Mouse (Mus musculus) neural tube, embryonic 15.5 days (tissue): ENCODE results near the gene Gm5294. TPM values are rescaled to one million over a fixed set of nuclear protein-coding genes. Genes with fewer than 3 reads are reported as not detected.

Experiments used
- ATAC-seq: fragments of 200-750 bp; cut with Nextera tagmentation; 2 replicates; pipeline ENCODE4 v1.8.0; 2017; ENCODE audit warnings: mild to moderate bottlenecking, moderate TSS enrichment, moderate library complexity; ENCODE audit not compliant: low FRiP score
- H3K27ac ChIP-seq: fragments of 300-500 bp; sonication (generic); replicated peaks from 2 replicates; pipeline ENCODE4 v1.5.1; 2015; ENCODE audit warnings: mild to moderate bottlenecking, inconsistent platforms
- H3K27me3 ChIP-seq: fragments of 300-500 bp; sonication (generic); replicated peaks from 2 replicates; pipeline ENCODE4 v1.6.1; 2015; ENCODE audit warnings: inconsistent platforms
- H3K36me3 ChIP-seq: fragments of 300-500 bp; sonication (generic); 2 replicates; pipeline ENCODE4 v1.6.1; 2015; ENCODE audit warnings: inconsistent platforms
- H3K4me1 ChIP-seq: fragments of 300-500 bp; sonication (generic); 2 replicates; pipeline ENCODE4 v1.6.1; 2015; ENCODE audit warnings: inconsistent platforms
- H3K4me2 ChIP-seq: fragments of 300-500 bp; sonication (generic); 2 replicates; pipeline ENCODE4 v1.6.1; 2015; ENCODE audit warnings: inconsistent platforms, mild to moderate bottlenecking, moderate library complexity
- H3K4me3 ChIP-seq: fragments of 300-500 bp; sonication (generic); replicated peaks from 2 replicates; pipeline ENCODE4 v1.5.1; 2015; ENCODE audit warnings: mild to moderate bottlenecking, inconsistent platforms
- H3K9ac ChIP-seq: fragments of 300-500 bp; sonication (generic); replicated peaks from 2 replicates; pipeline ENCODE4 v1.6.1; 2015; ENCODE audit warnings: mild to moderate bottlenecking, inconsistent platforms
- H3K9me3 ChIP-seq: fragments of 300-500 bp; sonication (generic); replicated peaks from 2 replicates; pipeline ENCODE4 v1.6.1; 2016; ENCODE audit warnings: inconsistent platforms
- WGBS: fragments of 180-500 bp; shearing (Covaris S2); methylation state at CpG from one replicate; pipeline ENCODE4 v1.1.7; 2015; ENCODE audit warnings: mixed read lengths; 5-methylcytosine and 5-hydroxymethylcytosine counted together
- polyA plus RNA-seq: library from polyadenylated mRNA; unstranded; fragments of >200 nt; fragmentation: Nextera tagmentation; extraction: Ambion mirVana; gene quantifications from 2 replicates; pipeline ENCODE4 v1.2.1, GENCODE M21; 2015

Gene Gm5294
- polyA plus RNA-seq, 1 experiment from 2014 or later: not detected

- Histone ChIP-seq H3K27me3 (no peaks in the 10 kb centered on the region), H3K36me3 (peaks cover 58% of the 10 kb centered on the region), H3K27ac (0 out of 2 replicates have a peak overlapping the region, but pooled peaks have one; percentile 13), H3K9ac (no peak overlapping the region), H3K9me3 (no peaks in the 10 kb centered on the region), H3K4me3 (no peak overlapping the region), H3K4me2 (no peak overlapping the region), H3K4me1 (no peaks in the 10 kb centered on the region; the same call in none of the 2 replicates)
- WGBS: 69% methylated on average over 7 of the region's 7 CpGs
- ATAC-seq: no peak
Observed at GRCm38 (mm10) chr5:138801588-138802116, 18.2 kb upstream of the Gm5294 start.

- Histone ChIP-seq H3K27me3 (no peaks in the 10 kb centered on the region), H3K9me3 (no peaks in the 10 kb centered on the region), H3K4me2 (no peak overlapping the region), H3K9ac (no peak overlapping the region), H3K27ac (no peak overlapping the region), H3K4me3 (no peak overlapping the region), H3K36me3 (peaks cover 57% of the 10 kb centered on the region), H3K4me1 (no peaks in the 10 kb centered on the region; the same call in none of the 2 replicates)
- 82% methylated on average over 5 of the region's 5 CpGs for WGBS
- ATAC-seq: no peak
Observed at GRCm38 (mm10) chr5:138804286-138804685, 15.6 kb upstream of the Gm5294 start.

- no peak for ATAC-seq
- no peak overlapping the region for H3K4me3 ChIP-seq
- H3K4me1 ChIP-seq: no peaks in the 10 kb centered on the region
- peaks cover 51% of the 10 kb centered on the region for H3K36me3 ChIP-seq
- H3K4me2 ChIP-seq: no peak overlapping the region
- H3K27ac ChIP-seq: no peak overlapping the region
- WGBS: 83% methylated on average over 6 of the region's 6 CpGs
- H3K9ac ChIP-seq: no peak overlapping the region
- no peaks in the 10 kb centered on the region for H3K27me3 ChIP-seq
- no peaks in the 10 kb centered on the region for H3K9me3 ChIP-seq
Observed at GRCm38 (mm10) chr5:138809767-138810166, 10.1 kb upstream of the Gm5294 start.

- Histone ChIP-seq H3K4me1 (peaks cover 12% of the 10 kb centered on the region), H3K9ac (peak overlapping the region; percentile 7; the same call in 1 of the 2 replicates), H3K4me3 (peak overlapping the region; percentile 25), H3K9me3 (no peaks in the 10 kb centered on the region), H3K27ac (no peak overlapping the region), H3K36me3 (no peaks in the 10 kb centered on the region), H3K4me2 (peak overlapping the region; percentile 55), H3K27me3 (peaks cover 52% of the 10 kb centered on the region)
- ATAC-seq: no peak
- 2% methylated on average over 39 of the region's 39 CpGs for WGBS
Observed at GRCm38 (mm10) chr5:138820717-138821332, 945 bp downstream of the Gm5294 start.

- 78% methylated on average over 3 of the region's 3 CpGs for WGBS
- Histone ChIP-seq H3K4me2 (no peak overlapping the region), H3K9ac (no peak overlapping the region), H3K27me3 (peaks cover 33% of the 10 kb centered on the region), H3K36me3 (no peaks in the 10 kb centered on the region), H3K4me1 (peaks cover 12% of the 10 kb centered on the region), H3K27ac (no peak overlapping the region), H3K4me3 (no peak overlapping the region), H3K9me3 (no peaks in the 10 kb centered on the region)
- no peak for ATAC-seq
Observed at GRCm38 (mm10) chr5:138825090-138825489, 5.2 kb downstream of the Gm5294 start.

- no peak for ATAC-seq
- WGBS: 12% methylated on average over 6 of the region's 6 CpGs
Observed at GRCm38 (mm10) chr5:138833406-138833805, 13.5 kb downstream of the Gm5294 start.

GRCm38 (mm10) chr5:138834910-138835309, 15.0 kb downstream of the Gm5294 start:
- H3K27ac ChIP-seq: no peak overlapping the region
- WGBS: 87% methylated on average over 3 of the region's 3 CpGs
- no peak for ATAC-seq

More at GRCm38 (mm10) chr5:138833406-138833805, 13.5 kb downstream of the Gm5294 start:
- Histone ChIP-seq H3K27ac (no peak overlapping the region), H3K4me2 (no peak overlapping the region), H3K36me3 (no peaks in the 10 kb centered on the region), H3K27me3 (no peaks in the 10 kb centered on the region), H3K4me1 (peaks cover 5% of the 10 kb centered on the region), H3K9ac (no peak overlapping the region), H3K9me3 (no peaks in the 10 kb centered on the region), H3K4me3 (no peak overlapping the region)

GRCm38 (mm10) chr5:138840981-138841380, 21.1 kb downstream of the Gm5294 start:
- H3K36me3 ChIP-seq: no peaks in the 10 kb centered on the region
- H3K9me3 ChIP-seq: no peaks in the 10 kb centered on the region; the same call in 1 of the 2 replicates
- no peaks in the 10 kb centered on the region for H3K4me1 ChIP-seq
- ATAC-seq: no peak
- 91% methylated on average over 4 of the region's 4 CpGs for WGBS
- no peak overlapping the region for H3K27ac ChIP-seq
- no peak overlapping the region for H3K9ac ChIP-seq
- H3K4me2 ChIP-seq: no peak overlapping the region
- H3K4me3 ChIP-seq: no peak overlapping the region
- no peaks in the 10 kb centered on the region for H3K27me3 ChIP-seq

More at GRCm38 (mm10) chr5:138834910-138835309, 15.0 kb downstream of the Gm5294 start:
- H3K4me1 ChIP-seq: peaks cover 5% of the 10 kb centered on the region
- no peak overlapping the region for H3K4me3 ChIP-seq
- H3K4me2 ChIP-seq: no peak overlapping the region
- H3K9ac ChIP-seq: no peak overlapping the region
- no peaks in the 10 kb centered on the region for H3K36me3 ChIP-seq
- H3K27me3 ChIP-seq: no peaks in the 10 kb centered on the region
- H3K9me3 ChIP-seq: no peaks in the 10 kb centered on the region

GRCm38 (mm10) chr5:138843168-138843824, 23.4 kb downstream of the Gm5294 start:
- H3K9ac ChIP-seq: no peak overlapping the region

GRCm38 (mm10) chr5:138846506-138846905, 26.6 kb downstream of the Gm5294 start:
- Histone ChIP-seq H3K36me3 (no peaks in the 10 kb centered on the region), H3K27me3 (no peaks in the 10 kb centered on the region), H3K9ac (no peak overlapping the region), H3K27ac (no peak overlapping the region), H3K4me1 (0 out of 2 replicates have a peak, but pooled peaks cover 6% of the 10 kb centered on the region), H3K4me2 (no peak overlapping the region), H3K9me3 (no peaks in the 10 kb centered on the region; the same call in 1 of the 2 replicates), H3K4me3 (no peak overlapping the region)
- no peak for ATAC-seq
- 53% methylated on average over 4 of the region's 4 CpGs for WGBS

More at GRCm38 (mm10) chr5:138843168-138843824, 23.4 kb downstream of the Gm5294 start:
- H3K4me2 ChIP-seq: no peak overlapping the region
- H3K4me1 ChIP-seq: 0 out of 2 replicates have a peak, but pooled peaks cover 6% of the 10 kb centered on the region
- 84% methylated on average over 9 of the region's 9 CpGs for WGBS
- no peaks in the 10 kb centered on the region; the same call in 1 of the 2 replicates for H3K9me3 ChIP-seq
- no peaks in the 10 kb centered on the region for H3K36me3 ChIP-seq
- H3K4me3 ChIP-seq: no peak overlapping the region
- no peak for ATAC-seq
- no peaks in the 10 kb centered on the region for H3K27me3 ChIP-seq
- no peak overlapping the region for H3K27ac ChIP-seq

GRCm38 (mm10) chr5:138848102-138848501, 28.2 kb downstream of the Gm5294 start:
- no peaks in the 10 kb centered on the region for H3K9me3 ChIP-seq
- peak; percentile 86 for ATAC-seq
- 0 out of 2 replicates have a peak, but pooled peaks cover 6% of the 10 kb centered on the region for H3K4me1 ChIP-seq
- H3K4me2 ChIP-seq: peak overlapping the region; percentile 38
- H3K36me3 ChIP-seq: no peaks in the 10 kb centered on the region
- whole genome bisulfite sequencing: 3% methylated on average over 7 of the region's 7 CpGs
- H3K4me3 ChIP-seq: no peak overlapping the region
- no peaks in the 10 kb centered on the region for H3K27me3 ChIP-seq
- H3K9ac ChIP-seq: no peak overlapping the region
- H3K27ac ChIP-seq: no peak overlapping the region
